Mouse (Mus musculus) CH12.LX (cell line): ENCODE results near the gene Tpr. TPM values are rescaled to one million over a fixed set of nuclear protein-coding genes. Genes with fewer than 3 reads are reported as not detected.

Experiments used
- DNase-seq: peaks from one replicate; pipeline ENCODE4 v3.0.0-alpha.2; 2013; ENCODE audit errors: extremely low read depth
- H3K27ac ChIP-seq: 2 replicates; pipeline ENCODE4 v1.5.1; 2012; ENCODE audit warnings: low read depth, mild to moderate bottlenecking, control low read depth, moderate library complexity; ENCODE audit not compliant: insufficient read depth
- H3K27me3 ChIP-seq: replicated peaks from 2 replicates; pipeline ENCODE3; 2012; ENCODE audit warnings: inconsistent platforms
- H3K36me3 ChIP-seq, 2 experiments: replicated peaks in 1 of 2; 2 replicates each; pipeline versions ENCODE3 to v1.6.1; 2012; ENCODE audit warnings: inconsistent platforms in 1 of 2, low read length in 1 of 2, mild to moderate bottlenecking in 1 of 2, mixed read lengths in 1 of 2, moderate library complexity in 1 of 2; ENCODE audit not compliant: control insufficient read depth in 1 of 2, insufficient read depth in 1 of 2
- H3K4me1 ChIP-seq, 2 experiments: 2 replicates each; pipeline ENCODE4 v1.6.1; 2012; ENCODE audit warnings: inconsistent platforms in 1 of 2, moderate library complexity in 1 of 2; ENCODE audit not compliant: insufficient read depth in 2 of 2, control insufficient read depth in 1 of 2
- H3K4me2 ChIP-seq: 2 replicates; pipeline ENCODE4 v1.6.1; 2012; ENCODE audit warnings: low read depth, mild to moderate bottlenecking, control low read depth; ENCODE audit not compliant: poor library complexity, insufficient read depth, severe bottlenecking
- H3K4me3 ChIP-seq, 3 experiments: fragments of 150-350 bp in 1 of 3; sonication (generic) in 1 of 3; replicated peaks in 1 of 3; 2 replicates each; pipeline versions ENCODE3 to v1.5.1; 2011 to 2012; ENCODE audit warnings: low read depth in 2 of 3, low read length in 2 of 3, mild to moderate bottlenecking in 2 of 3, moderate library complexity in 2 of 3, control low read depth in 1 of 3, improper control_type of control experiment in 1 of 3, inconsistent platforms in 1 of 3, mixed read lengths in 1 of 3; ENCODE audit not compliant: poor library complexity in 1 of 3
- H3K79me2 ChIP-seq: replicated peaks from 2 replicates; pipeline ENCODE4 v1.6.1; 2012; ENCODE audit warnings: mild to moderate bottlenecking, moderate library complexity; ENCODE audit not compliant: control insufficient read depth, poor library complexity, insufficient read depth, severe bottlenecking; ENCODE audit errors: extremely low read depth
- H3K9ac ChIP-seq: 2 replicates; pipeline ENCODE4 v1.6.1; 2012; ENCODE audit warnings: low read depth, mild to moderate bottlenecking, control low read depth, moderate library complexity; ENCODE audit not compliant: insufficient read depth
- H3K9me3 ChIP-seq: replicated peaks from 2 replicates; pipeline ENCODE3; 2012; ENCODE audit warnings: low read length, inconsistent platforms, mixed read lengths
- CHD1 ChIP-seq: IDR thresholded peaks from 2 replicates; pipeline ENCODE4 v1.6.1; 2012; ENCODE audit warnings: low read depth, low read length, improper control_type of control experiment, inconsistent platforms
- CHD2 ChIP-seq: IDR thresholded peaks from 2 replicates; pipeline ENCODE4 v1.6.1; 2011; ENCODE audit warnings: low read length, improper control_type of control experiment
- CTCF ChIP-seq, 2 experiments: IDR thresholded peaks in 1 of 2; conservative IDR thresholded peaks in 1 of 2; 2 replicates each; pipeline ENCODE4 v1.5.1; 2011 to 2012; ENCODE audit warnings: low read depth in 2 of 2, low read length in 2 of 2, improper control_type of control experiment in 1 of 2, inconsistent platforms in 1 of 2, mild to moderate bottlenecking in 1 of 2, moderate library complexity in 1 of 2
- E2F4 ChIP-seq: IDR thresholded peaks from 2 replicates; pipeline ENCODE4 v1.6.1; 2011; ENCODE audit warnings: low read depth, low read length, improper control_type of control experiment; ENCODE audit not compliant: insufficient replicate concordance
- EP300 ChIP-seq: IDR thresholded peaks from 2 replicates; pipeline ENCODE4 v1.6.1; 2011; ENCODE audit warnings: low read length, improper control_type of control experiment
- GABPA ChIP-seq: IDR thresholded peaks from 2 replicates; pipeline ENCODE4 v1.6.1; 2012; ENCODE audit warnings: low read depth, low read length, improper control_type of control experiment, inconsistent platforms; ENCODE audit not compliant: insufficient replicate concordance
- HCFC1 ChIP-seq: IDR thresholded peaks from 2 replicates; pipeline ENCODE4 v1.6.1; 2012; ENCODE audit warnings: low read depth, mild to moderate bottlenecking, inconsistent platforms, low read length, improper control_type of control experiment
- IRF4 ChIP-seq: IDR thresholded peaks from 2 replicates; pipeline ENCODE4 v1.6.1; 2014; ENCODE audit warnings: low read depth, mild to moderate bottlenecking, inconsistent platforms, low read length, improper control_type of control experiment
- JUND ChIP-seq: conservative IDR thresholded peaks from 2 replicates; pipeline ENCODE4 v1.6.1; 2011; ENCODE audit warnings: low read depth, low read length, improper control_type of control experiment
- MAFK ChIP-seq: IDR thresholded peaks from 2 replicates; pipeline ENCODE4 v1.6.1; 2011; ENCODE audit warnings: low read length, improper control_type of control experiment; ENCODE audit not compliant: insufficient replicate concordance
- MAX ChIP-seq: IDR thresholded peaks from 2 replicates; pipeline ENCODE4 v1.6.1; 2011; ENCODE audit warnings: low read length, improper control_type of control experiment
- MYC ChIP-seq: IDR thresholded peaks from 2 replicates; pipeline ENCODE4 v1.6.1; 2011; ENCODE audit warnings: low read depth, mild to moderate bottlenecking, improper control_type of control experiment, low read length
- NELFE ChIP-seq: IDR thresholded peaks from 2 replicates; pipeline ENCODE4 v1.6.1; 2011; ENCODE audit warnings: low read depth, low read length, improper control_type of control experiment
- POLR2A ChIP-seq: IDR thresholded peaks from 2 replicates; pipeline ENCODE4 v1.6.1; 2011; ENCODE audit warnings: low read depth, mild to moderate bottlenecking, improper control_type of control experiment, low read length
- POLR2AphosphoS2 ChIP-seq: IDR thresholded peaks from 2 replicates; pipeline ENCODE4 v1.6.1; 2011; ENCODE audit warnings: low read depth, low read length, improper control_type of control experiment
- RAD21 ChIP-seq: IDR thresholded peaks from 2 replicates; pipeline ENCODE4 v1.6.1; 2011; ENCODE audit warnings: low read depth, mild to moderate bottlenecking, low read length, improper control_type of control experiment, moderate library complexity
- SIN3A ChIP-seq: IDR thresholded peaks from 2 replicates; pipeline ENCODE4 v1.6.1; 2012; ENCODE audit warnings: low read length, improper control_type of control experiment, inconsistent platforms
- TBP ChIP-seq: conservative IDR thresholded peaks from 2 replicates; pipeline ENCODE4 v1.6.1; 2011; ENCODE audit warnings: low read depth, low read length, improper control_type of control experiment
- UBTF ChIP-seq: IDR thresholded peaks from 2 replicates; pipeline ENCODE4 v1.6.1; 2012; ENCODE audit warnings: low read depth, mild to moderate bottlenecking, inconsistent platforms, low read length, improper control_type of control experiment, moderate library complexity
- USF1 ChIP-seq: IDR thresholded peaks from 2 replicates; pipeline ENCODE4 v1.6.1; 2014; ENCODE audit warnings: low read depth, mild to moderate bottlenecking, inconsistent platforms, low read length, improper control_type of control experiment
- USF2 ChIP-seq: conservative IDR thresholded peaks from 2 replicates; pipeline ENCODE4 v1.6.1; 2011; ENCODE audit warnings: low read depth, low read length, improper control_type of control experiment
- ZKSCAN1 ChIP-seq: IDR thresholded peaks from 2 replicates; pipeline ENCODE4 v1.6.1; 2012; ENCODE audit warnings: low read depth, inconsistent platforms, low read length, improper control_type of control experiment, borderline replicate concordance
- ZNF384 ChIP-seq: IDR thresholded peaks from 2 replicates; pipeline ENCODE4 v1.6.1; 2012; ENCODE audit warnings: low read depth, low read length, improper control_type of control experiment, inconsistent platforms
- dilution Hi-C: fragments of 300-500 bp; cut with MboI; formaldehyde crosslinking; loops from 2 replicates; pipeline ENCODE4 v1.14.3; 2020; ENCODE audit warnings: low sequenced_read_pairs; ENCODE audit not compliant: extremely low pct_unique_long_range_greater_than_20kb, extremely low pct_ligation_motif_present
- in situ Hi-C: fragments of 300-500 bp; cut with MboI; formaldehyde crosslinking; loops from 3 replicates; pipeline ENCODE4 v1.14.3; 2019; ENCODE audit warnings: low sequenced_read_pairs, low pct_ligation_motif_present, low pct_unique_long_range_greater_than_20kb, mixed read lengths
- polyA plus RNA-seq: library from polyadenylated mRNA; unstranded; fragments of >175 nt; gene quantifications from 2 replicates; pipeline ENCODE4 v1.2.1, GENCODE M21; 2012; ENCODE audit warnings: low read depth; ENCODE audit not compliant: insufficient read length
- total RNA-seq, 2 experiments: library from RNA; depleted of rRNA; stranded (reverse); fragments of 300-350 nt in 1 of 2; fragments of >200 nt in 1 of 2; gene quantifications; 2 replicates each; pipeline ENCODE4 v1.2.3; 2012 to 2014

Tpr gene
- total and polyA plus RNA-seq, 3 experiments: 135 to 291 (median 200) TPM

DNA sequence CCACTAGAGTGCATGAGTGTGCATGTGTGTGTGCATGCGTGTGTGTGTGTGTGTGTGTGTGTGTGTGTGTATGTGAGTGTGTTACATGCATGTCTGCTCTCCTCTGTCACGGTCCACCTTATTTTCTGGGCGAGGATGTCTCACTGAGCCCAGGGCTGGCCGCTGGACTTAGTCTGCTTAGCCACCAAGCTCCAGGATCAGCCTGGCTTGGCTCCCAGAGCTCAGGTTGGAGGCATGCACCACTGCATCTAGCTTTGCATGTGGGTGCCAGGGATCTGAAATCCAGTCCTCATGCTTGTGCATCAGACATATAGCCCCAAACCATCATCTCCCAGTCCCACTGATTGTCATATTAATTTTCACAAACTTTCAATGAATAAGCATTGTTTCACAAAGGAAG is 71.1 kb downstream of the Tpr start:
- Histone ChIP-seq H3K4me3 (no peak overlapping the region), H3K36me3 (no peaks in the 10 kb centered on the region), H3K9ac (no peak overlapping the region), H3K4me1 (no peaks in the 10 kb centered on the region), H3K9me3 (no peaks in the 10 kb centered on the region), H3K79me2 (no peaks in the 10 kb centered on the region), H3K27me3 (no peaks in the 10 kb centered on the region), H3K27ac (no peak overlapping the region), H3K4me2 (no peak overlapping the region)
- in situ Hi-C loops: no loop called here
- no peak for DNase-seq
- TF ChIP-seq ZKSCAN1 (no peak), JUND (no peak), GABPA (no peak), USF1 (no peak), POLR2AphosphoS2 (no peak), MAFK (no peak), EP300 (no peak), CTCF (conservative IDR thresholded peaks at IDR 0.05 in 1 of 2, IDR thresholded peaks at IDR 0.05 in 1 of 2; ENCODE audit: low read depth in 2 of 2, low read length in 2 of 2) (no peak), RAD21 (no peak), UBTF (no peak), POLR2A (no peak), IRF4 (no peak)
- dilution Hi-C loops: no loop called here

DNA sequence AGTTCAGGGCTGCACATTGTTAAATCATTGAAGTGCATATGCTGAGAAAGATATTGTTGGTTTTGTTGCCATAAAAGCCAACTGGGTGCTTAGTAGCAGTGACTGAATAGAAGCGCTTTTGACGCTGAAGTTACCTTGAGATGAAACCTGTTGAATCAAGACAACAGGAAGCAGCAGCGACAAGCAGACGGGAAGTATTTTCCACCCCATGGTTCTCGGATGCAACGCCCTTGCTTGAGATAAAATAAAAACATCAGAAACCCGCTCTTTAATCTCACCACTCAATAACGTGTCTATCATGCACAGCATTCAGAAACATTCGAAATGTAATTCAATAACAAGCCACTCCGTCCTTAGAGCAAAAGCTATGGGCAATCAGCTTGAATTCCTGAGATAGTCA is 72.7 kb downstream of the Tpr start:
- Histone ChIP-seq H3K9me3 (no peaks in the 10 kb centered on the region), H3K79me2 (no peaks in the 10 kb centered on the region), H3K36me3 (no peaks in the 10 kb centered on the region), H3K27me3 (no peaks in the 10 kb centered on the region), H3K4me1 (peaks cover 0 to 3% of the 10 kb centered on the region in 2 experiments; a peak in 1 of 4 replicates), H3K27ac (no peak overlapping the region), H3K4me3 (no peak overlapping the region), H3K9ac (no peak overlapping the region), H3K4me2 (no peak overlapping the region)
- dilution Hi-C loops: no loop called here
- TF ChIP-seq UBTF (no peak), CTCF (conservative IDR thresholded peaks at IDR 0.05 in 1 of 2, IDR thresholded peaks at IDR 0.05 in 1 of 2; ENCODE audit: low read depth in 2 of 2, low read length in 2 of 2) (no peak), SIN3A (no peak), CHD1 (no peak), CHD2 (no peak), GABPA (no peak), JUND (no peak), MAX (no peak), USF2 (no peak)
- in situ Hi-C loops: no loop called here
- DNase-seq: no peak

DNA sequence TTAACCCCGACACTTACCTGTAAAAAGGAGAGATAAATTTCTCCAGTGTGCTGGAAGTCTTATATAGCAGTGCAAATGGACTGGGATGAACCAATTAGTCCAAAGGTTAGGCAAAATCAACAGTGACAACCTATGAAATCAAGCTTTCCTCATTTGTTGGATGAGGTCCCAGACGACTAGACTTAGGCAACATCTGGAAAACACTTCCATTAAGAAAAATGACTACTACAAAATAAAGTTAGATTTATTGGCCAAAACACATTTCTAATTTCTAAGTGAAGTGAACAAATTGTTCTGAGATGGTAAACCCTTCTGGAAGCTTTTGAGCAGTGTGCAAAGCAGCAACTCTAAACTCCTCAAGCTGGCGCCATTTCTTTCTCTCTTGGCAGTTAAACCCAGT is 73.5 kb downstream of the Tpr start, which contains the start of gene Prg4:
Gene Prg4, minus strand, starts transcription at position 34 of the 400 bp plus-strand sequence.
- H3K4me3 ChIP-seq: no peak within 1 kb of the TSS
- peaks cover 0 to 3% of the 10 kb centered on the region in 2 experiments; a peak in 2 of 4 replicates for H3K4me1 ChIP-seq
- H3K4me2 ChIP-seq: no peak within 1 kb of the TSS
- dilution Hi-C loops: no loop called here
- H3K9me3 ChIP-seq: no peaks in the 10 kb centered on the region
- TF ChIP-seq ZKSCAN1 (no peak), TBP (no peak), E2F4 (no peak), POLR2AphosphoS2 (no peak), NELFE (no peak), MAX (no peak), JUND (no peak), RAD21 (no peak), HCFC1 (no peak), MYC (no peak), ZNF384 (no peak), USF1 (no peak), UBTF (no peak), USF2 (no peak)
- TF ChIP-seq, all 38 proteins: peak for 0
- H3K9ac ChIP-seq: no peak within 1 kb of the TSS
- no peak for DNase-seq
- no peaks in the 10 kb centered on the region for H3K36me3 ChIP-seq
- no peak within 1 kb of the TSS for H3K27ac ChIP-seq
- H3K27me3 ChIP-seq: no peaks in the 10 kb centered on the region
- no peaks in the 10 kb centered on the region for H3K79me2 ChIP-seq
- in situ Hi-C loops: no loop called here
